Mouse (Mus musculus): ENCODE measurements at regions not wholly inside any gene's neighbourhood (a gene's known extent, or its start where the extent isn't known, plus 50 kb on each side); places are given as distances from the start of the nearest gene placed in this dataset.

GRCm38 (mm10) chr2:51236852-51237251 lies 87.9 kb upstream of the Rnd3 start:
- TF ChIP-seq EP300 (IDR thresholded peaks at IDR 0.05; ENCODE audit: low read depth), result no peak
- no peak for TF ChIP-seq CTCF (IDR thresholded peaks at IDR 0.05; ENCODE audit: low read depth)

Measured in liver, postnatal 0 days (tissue).